Mouse (Mus musculus) adrenal gland, postnatal 10 days (tissue): Measurements from ENCODE around the gene Sh2d3c. TPM values are rescaled to one million over a fixed set of nuclear protein-coding genes. Genes with fewer than 3 reads are reported as not detected.
A peak's percentile ranks its signal among the peaks of the same experiment; 100 is the strongest.

Experiments used
- DNase-seq: peaks from one replicate; pipeline ENCODE4 v3.0.0; 2021; ENCODE audit warnings: mixed read lengths
- total RNA-seq, 2 experiments: library from RNA; stranded (reverse); gene quantifications; 2 replicates each; pipeline ENCODE4 v1.2.3; 2021

The Sh2d3c gene
- total RNA-seq, 2 experiments from 2014 or later, result 28.9 to 35.4 TPM

DNA sequence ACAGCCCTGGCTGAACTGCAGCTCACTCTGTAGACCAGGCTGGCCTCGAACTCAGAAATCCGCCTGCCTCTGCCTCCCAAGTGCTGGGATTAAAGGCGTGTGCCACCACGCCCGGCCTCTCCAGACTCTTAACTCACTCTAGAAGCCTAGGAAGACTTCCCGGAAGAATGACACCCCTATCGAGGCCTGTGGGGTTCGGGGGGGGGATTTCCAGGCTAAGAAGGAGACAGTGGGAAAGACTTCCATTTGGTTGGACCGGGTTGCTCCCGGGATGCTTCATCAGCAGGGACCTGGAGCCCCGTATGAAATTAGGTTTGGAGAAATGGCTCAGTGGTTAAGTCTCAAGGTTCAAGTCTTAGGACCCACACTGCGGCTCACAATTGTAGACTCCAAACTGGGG, 26.2 kb upstream of the Sh2d3c start:
- DNase-seq, result no peak

DNA sequence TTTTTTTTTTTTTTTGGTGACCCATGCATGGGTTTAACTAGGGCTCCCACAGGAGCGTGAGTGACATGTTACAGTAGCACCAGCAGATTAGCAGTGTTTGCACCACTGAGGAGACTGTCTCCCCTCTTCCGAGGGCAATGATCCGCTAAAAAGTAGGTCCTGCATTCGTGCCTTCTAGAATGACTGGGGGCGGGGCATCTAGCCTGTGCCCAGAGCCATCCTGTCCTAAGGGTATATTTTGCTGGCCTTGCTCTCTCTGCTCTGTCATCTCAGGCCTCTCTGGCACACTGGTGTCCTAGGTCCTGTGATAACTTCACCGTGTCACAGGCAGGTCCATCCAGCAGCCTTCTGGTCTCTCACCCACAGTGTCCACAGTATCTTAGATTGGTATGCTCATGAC, 21.2 kb upstream of the Sh2d3c start:
- DNase-seq, result no peak

DNA sequence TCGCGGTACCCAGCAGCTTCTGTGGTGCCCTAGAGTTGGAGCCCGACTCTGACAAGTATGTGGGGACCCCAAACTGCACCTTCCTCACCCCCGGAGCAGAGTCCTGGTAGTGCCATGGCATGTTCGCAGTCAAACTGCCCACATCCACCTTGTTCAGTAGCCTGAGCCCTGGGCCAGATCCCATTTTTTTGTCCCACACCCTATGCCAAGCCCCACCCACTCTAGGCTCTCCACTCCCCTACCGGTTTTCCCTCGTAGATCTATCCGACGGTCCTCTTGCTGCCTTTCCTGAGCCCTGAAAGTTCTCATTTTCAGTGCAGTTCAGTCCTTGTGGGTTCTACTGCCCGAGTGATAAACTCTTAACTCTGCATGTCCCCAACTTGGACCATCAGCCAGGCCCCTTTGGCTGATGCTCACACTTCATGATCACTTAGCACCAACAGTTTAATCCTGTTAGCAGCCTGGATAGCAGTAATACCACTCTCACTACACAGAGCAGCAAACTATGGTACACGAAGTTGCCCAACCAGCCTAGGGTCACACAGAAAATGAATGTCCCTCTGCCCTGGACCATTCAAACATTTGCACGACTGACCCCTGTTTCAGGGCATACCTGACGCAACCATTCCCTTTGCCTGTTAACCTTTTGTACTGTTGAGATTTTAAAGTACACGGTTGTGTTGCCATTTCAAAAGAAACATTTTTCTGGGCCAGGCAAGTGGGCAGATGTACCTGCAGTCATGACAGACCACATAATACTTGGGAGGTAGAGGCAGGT, 19.7 kb upstream of the Sh2d3c start:
- DNase-seq, result no peak

DNA sequence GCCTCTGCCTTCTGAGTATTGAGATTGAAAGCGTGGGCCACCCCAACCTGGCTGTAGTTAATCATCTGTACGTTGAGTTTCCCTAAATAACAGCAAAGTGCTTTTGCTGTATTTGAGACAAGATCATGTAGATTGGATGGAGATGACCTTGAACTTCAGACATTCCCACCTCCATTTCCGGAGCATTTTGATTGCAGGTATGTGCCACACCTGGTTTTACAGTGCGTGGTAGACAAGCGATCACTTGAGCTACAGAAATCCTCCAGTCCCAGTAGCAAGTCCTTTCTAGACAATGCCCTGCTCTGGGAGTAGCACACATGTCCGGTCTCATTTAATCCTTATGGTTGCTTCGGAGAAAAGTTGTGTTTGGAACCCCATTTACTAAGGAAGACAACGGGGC, 17.8 kb upstream of the Sh2d3c start:
- no peak for DNase-seq

DNA sequence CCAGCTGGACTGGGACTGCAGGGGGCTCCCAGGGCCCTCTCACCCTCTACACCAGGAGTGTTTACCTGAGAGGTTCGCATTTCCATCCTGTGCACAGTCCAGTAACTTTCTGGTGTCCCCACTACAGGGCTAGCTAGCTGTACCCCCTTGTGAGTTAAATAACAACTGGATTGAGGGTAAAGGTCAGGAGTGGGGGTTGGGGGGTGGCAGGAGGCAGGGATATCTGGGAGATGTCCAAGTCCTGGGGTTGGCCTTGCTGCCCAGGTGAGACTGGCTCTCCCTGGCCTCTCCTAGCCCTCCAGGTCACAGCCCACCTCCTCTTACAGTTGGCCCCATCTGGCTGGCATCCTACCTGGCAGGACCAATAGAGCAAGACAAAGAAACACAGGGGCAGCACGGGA, 16.8 kb upstream of the Sh2d3c start, which contains the start of gene Fpgs:
Fpgs (minus strand) TSS at position 125 of the 401 bp plus-strand sequence.
- no peak for DNase-seq

DNA sequence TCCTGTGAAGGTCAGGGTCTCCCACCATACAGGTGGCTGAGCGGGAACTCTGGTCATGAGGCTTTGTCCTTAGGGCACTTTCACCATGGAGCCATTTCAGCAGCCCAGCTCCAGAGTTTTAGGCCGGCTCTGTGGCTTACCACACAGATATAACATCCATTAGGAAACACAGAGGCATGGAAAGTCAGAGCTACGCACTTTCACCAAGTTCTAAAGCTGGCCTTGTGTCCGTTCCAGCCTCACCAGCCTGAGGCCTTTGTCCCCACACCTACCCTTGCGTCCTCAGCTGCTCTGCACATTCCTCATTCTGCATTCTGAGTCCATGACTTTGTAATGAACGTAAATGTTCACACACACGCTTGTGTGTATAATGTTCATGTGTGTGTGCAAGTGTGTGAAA, 15.8 kb upstream of the Sh2d3c start:
- no peak for DNase-seq

DNA sequence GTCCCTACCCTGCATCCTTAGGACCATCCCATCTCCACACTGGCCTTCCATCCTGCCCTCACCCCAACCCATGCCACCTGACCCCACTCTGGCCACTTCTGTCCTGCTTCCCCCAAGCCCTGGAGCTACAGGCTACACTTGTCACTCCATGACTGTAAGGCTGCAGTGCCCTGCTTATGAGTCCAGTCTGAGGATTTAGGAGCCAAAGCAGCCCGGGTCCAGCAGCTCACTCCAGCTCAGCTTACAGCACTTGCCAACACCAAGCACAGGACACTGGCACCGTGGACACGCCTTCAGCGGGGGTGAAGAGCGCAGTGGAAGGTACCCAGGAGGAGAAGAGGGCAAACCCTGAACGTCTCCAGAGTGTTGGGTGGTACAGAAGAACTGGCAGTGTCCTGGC, 13.9 kb upstream of the Sh2d3c start:
- DNase-seq, result no peak

DNA sequence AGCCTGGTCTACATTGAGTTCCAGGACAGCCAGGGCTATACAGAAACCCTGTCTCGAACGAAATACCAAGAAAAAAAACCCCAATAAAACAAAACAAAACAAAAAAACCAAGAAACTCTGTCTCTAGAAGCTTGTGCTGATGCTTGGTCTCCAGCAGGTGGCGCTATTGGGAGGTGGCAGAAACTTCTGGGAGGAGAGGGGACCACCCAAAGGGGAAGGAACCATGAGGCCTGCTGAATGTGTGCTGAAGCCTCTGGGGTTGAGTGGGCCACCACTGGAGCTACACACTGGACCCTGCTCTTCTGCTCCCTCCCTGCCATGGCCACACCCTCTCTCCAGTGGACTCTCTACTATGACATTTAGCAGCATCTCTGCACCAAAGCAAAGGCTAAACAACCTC, 12.2 kb upstream of the Sh2d3c start:
- peak; percentile 69 for DNase-seq

DNA sequence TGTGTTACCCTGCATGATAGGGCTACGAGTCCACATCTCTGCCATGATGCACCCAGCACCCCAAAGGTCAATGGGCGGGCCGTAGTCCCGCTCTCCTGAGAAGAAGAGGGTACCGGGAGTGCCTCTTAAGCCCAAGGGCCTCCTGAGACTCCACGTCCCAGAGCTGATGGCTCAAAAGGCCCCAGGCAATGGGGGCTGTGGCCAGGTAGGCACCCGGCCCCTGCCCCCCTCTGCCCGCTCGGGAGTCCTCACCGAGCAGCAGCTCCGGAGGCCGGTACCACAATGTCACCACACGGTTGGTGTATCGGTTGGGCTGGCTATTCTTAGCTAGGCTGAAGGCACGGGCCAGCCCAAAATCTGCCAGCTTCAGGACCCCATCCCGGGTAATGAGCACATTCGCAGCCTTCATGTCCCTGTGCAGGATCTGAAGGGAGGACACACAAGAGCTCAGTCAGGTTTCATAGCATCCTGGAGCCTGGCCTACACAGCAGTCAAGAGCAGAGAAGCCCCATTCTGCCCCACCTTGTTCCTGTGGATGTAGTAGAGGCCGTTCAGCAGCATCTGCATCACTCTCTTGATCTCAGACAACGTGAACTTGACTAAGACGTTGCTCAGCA, 11.2 kb upstream of the Sh2d3c start:
- DNase-seq, result no peak

DNA sequence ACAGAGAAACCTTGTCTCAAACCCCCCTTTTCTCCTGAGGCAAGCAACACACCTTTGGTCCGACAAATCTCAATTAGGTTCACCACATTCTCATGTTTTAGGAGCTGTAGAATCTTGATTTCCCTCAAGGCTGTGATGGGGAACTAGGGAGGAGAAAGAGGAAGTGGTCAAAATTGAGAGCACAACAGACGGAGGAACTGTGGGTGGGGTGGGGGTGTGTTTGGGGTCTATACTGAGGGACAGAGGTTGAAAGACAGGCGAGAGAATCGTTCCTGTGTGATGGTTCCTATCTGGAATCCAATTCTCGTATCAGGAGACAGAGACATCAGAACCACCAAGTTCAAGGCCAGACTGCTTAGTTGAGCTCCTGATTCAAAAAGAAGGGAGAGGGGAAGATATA, 10.4 kb upstream of the Sh2d3c start:
- no peak for DNase-seq

DNA sequence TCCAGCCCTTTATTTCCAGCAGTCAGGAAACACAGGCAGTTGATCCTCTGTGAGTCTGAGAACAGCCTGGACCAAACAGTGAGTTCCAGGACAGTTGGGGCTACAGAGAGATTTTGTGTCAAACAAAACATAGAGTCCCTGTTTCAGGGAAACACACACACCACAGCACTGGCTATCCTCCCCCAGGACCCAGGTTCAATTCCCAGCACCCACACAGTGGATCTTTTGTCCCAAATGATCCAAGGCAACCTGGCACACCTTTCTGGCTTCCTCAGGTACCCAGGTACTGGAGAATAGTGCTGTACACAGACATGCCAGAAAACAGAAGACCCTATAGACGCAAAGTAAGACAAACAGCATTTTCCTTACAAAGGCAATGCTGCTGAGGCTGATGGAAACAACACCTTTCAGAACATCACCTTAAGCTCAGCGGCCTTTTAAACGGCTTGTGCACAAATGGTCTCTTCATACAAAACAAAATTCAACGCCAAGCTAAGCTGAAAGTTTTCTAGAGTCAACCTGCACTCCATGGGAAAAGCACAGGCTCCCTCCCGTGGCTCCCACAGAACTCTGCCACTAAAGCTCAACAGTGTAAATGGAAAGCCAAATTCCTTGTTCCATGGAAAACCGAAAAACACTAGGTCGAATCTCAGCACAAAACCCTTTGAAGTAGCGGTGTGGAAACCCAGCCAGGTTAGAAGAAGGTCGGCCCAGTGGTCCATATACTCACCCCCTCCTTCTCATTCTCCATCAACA, 9.4 kb upstream of the Sh2d3c start:
- no peak for DNase-seq

DNA sequence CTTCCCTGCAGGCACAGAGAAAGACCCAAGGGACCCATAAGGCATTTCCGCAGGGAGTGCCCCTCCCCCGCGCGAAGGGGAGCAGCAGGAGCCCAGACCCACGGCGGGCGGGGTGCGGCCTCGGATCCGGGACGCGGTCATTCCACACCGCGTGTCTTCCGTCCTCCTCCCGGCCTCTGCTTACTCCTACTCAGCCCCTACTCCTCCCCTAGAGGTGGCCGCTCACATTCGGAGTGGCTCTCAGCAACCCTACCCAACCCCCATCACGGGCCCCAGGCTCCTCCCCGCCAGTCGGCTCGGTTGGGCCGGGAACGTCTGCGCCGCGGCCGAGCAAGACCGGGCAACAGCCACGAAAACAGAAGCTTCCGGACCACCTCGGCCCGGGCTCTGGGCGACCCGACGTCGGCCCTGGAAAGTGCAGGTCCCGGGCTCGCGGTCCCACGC, 8.7 kb upstream of the Sh2d3c start:
- peak; percentile 84 for DNase-seq

DNA sequence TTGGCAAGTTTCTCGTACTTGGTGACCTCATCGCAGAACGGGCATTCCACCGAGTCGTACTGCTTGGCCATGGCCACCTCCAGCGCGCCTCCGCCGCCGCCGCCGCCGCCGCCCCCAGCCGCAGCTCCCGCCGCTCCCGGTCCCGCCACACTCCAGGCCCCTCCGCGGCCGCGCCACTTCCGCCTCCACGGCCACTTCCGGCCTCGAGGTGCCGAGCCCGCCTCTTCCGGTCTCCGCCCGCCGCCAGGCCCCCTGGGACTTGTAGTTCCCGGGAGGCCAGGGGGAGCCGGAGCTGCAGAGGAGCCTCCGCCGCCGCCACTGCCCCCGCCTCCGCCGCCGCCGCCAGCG, 8.3 kb upstream of the Sh2d3c start:
- DNase-seq, result peak; percentile 97

DNA sequence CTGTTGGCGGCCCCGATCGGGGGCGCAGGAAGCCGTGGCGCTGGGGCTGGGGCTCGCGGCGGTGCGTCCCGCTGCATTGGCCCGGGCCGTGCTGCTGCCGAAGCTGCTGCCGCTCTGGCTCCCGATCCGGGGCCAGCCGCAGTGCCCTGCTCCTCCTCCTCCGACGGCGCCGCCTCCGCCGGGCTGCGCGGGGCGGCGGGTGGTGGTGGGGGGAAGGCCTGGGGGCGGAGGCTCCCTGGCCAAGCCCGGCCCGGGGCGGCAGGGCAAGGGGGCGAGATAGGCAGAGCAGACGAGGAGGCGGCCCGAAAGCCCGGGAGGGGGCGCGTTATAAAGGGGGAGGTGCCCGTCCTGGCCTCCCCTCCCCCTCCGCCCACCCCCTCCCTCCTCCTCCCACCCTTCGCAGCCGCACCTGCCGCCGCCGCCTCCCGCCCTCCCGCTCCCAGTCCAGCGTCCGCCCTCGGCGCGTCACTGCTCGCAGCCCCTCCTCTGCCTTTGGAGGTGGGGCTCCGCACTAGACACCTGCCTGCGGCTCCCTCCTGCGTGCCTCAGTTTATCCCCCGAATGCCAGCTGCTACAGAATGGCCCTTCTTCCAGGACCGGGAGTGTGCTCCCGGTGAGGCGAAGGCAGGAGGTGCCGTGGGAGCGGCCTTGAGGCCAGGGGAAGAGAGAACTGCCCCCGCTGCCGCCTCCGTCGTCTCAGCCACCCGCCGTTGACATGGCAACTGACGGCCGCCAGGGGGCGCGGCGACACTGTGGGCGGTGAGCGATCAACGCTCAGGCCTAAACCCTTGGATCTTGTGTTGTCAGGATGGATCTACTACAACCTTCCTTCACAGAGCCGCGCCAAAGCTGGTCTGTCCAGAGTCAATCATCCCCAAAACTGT, 7.7 kb upstream of the Sh2d3c start, which contains the start of gene Cdk9:
Cdk9 (minus strand) TSS at position 143 of the 884 bp plus-strand sequence.
- DNase-seq, result peak; percentile 96

DNA sequence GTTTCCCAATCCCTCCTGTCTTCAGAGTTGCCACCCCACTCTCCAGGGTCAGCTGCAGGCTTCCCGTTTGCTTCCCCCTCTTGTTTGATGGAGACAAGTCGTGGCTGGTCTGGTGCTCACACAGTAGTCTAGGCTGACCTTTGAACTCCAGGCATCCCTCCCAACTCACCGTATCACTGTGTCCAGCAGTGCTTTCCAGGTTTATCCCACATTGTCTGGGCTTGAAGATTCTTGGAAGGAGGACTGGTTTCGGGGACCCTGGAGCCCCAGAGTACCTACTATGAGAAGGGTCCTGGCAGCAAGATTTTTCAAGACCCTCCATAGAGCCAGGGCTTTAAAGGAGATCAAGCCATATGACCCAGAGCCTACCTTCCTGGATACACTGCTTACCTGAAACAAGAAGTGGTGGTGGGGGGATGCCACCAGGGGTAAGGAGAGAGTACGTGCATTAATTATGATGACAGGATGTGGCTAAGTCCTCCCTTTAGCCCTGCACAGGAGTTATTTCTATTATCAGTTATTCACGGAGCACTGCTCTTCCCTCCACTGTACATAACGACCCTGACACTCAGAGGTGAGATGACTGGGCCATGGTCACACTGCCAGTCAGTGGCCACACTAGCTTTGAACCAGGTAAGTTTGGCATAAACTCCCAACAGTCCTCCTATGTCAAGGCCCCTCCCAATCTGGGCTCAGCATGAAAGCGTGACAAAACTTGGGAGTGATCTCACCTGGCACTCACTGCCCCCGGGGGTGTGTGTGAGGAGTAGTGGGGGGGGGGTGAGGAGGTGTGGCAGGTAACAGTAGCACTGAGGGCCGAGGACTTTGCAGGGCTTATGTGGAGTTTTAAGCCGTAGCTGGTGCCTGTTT, 6.5 kb upstream of the Sh2d3c start:
- no peak for DNase-seq

DNA sequence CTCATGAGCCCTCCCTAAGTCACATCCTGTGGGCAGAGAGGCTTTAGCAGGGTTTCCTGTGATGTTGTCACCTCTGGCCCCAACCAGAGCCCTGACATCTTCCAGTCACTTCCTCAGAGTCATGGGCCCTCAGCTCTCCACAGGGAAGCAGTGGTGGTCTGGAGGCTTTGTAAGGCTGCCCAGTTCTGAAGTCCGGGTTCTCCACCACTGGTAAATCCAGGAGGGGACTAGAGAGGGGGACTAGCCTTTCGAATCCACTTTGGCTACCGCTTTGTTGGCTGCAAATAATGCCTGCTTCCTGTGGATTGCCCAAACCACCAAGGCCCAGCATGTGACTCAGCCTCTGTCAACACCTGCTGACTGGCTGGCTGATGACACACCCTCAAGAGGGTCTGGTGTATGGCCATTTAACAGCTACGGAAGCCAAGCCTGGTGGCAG, 5.8 kb upstream of the Sh2d3c start:
- no peak for DNase-seq

DNA sequence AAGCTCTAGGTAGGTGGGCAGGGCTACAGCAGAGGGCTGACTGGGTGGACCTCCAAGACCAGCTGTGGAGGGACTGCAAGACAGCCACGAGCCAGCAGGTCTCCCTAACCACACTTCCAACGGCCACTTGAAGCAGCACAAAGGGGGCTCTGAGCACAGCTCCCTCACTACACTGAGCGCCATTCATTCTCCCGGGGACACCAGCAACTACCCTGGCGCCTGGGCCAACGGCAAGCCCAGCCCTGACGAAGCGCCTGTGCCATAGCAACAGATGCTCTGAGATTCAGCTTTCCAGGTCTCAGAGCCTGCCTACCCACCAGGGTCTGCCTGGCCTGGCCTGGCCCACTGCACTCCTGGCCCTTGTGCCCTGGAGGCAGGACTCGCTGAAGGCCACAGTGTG, 2.1 kb upstream of the Sh2d3c start:
- no peak for DNase-seq

DNA sequence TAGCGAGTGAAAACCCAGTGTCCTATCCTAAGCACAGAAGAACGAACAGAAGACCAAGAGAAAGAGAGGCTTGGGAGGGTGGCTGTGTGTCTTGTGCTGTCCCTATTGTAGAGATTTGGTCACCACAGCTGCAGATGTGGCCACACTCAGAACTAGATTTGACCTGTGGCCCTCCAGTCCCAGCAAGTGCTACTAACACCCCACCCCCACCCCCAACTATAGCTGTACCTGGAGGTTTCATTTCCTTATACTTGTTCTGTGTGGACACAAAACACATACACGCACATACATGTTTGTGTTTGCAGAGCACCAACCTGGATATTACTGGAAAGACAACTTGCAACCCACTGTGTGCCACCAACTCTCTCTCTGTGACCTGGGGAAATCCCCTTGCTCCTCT, 802 bp upstream of the Sh2d3c start:
- no peak for DNase-seq

DNA sequence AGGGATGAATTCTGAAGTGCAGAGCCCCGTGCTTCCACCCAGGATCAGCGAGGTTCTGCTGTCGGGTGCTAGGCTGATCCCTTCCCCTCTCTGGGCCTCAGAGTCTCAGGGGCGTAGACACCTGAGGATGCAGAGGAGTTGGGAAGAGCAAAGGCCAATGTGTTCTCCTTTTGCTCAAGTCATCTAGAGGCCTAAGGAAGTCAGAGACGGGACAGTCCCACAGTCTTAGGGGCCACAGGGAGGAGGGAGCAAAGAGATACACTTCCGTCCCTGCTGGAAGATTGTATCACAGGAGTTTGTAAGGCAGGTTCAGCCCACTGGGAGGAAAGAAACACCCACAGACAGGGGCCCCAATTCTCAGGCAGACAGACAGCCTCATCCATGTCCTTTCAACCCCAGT, 1.2 kb downstream of the Sh2d3c start:
- no peak for DNase-seq

DNA sequence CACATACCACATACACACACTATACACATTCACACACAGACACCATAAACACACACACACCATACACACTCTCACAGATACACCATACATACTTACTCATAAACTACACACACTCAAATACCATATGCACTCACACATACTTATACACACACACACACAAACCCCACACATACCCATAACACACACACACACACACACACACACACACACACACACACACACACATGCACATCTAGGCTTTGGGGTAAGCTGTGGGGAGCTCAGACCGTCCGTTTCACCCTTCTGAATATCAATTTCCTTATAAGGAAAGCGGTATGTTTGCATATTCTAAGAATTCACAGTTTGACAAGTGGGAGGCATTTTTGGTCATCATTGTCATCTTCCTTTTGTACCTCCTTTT, 1.7 kb downstream of the Sh2d3c start:
- no peak for DNase-seq

DNA sequence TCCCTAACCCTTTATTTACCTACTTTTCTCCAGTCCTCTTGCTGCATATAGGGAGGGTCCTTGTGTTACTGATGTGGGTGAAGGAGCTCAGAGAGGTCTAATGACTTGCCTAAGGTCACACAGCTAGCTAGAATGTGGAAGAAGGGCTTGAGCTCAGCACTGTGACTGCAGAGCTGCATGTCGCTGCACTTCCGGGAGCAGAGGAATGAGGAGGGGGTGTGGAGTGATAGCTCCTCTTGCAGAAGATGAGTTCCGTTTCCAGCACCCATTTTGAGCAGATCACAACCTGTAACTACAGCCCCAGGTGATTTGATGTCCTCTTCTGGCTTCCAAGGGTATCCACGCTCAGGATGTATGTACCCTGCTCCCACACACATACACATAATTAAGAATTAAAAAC, 3.3 kb downstream of the Sh2d3c start:
- no peak for DNase-seq
